Mouse (Mus musculus) myocyte (in vitro differentiated cells): Measurements from ENCODE around the gene Phka2. TPM values are rescaled to one million over a fixed set of nuclear protein-coding genes. Genes with fewer than 3 reads are reported as not detected.
A peak's percentile ranks its signal among the peaks of the same experiment; 100 is the strongest.

Experiments used
- H3K27me3 ChIP-seq: one replicate; pipeline ENCODE4 v1.6.1; 2011; ENCODE audit not compliant: control insufficient read depth, insufficient read depth, insufficient read length
- H3K36me3 ChIP-seq: one replicate; pipeline ENCODE4 v1.6.1; 2011; ENCODE audit not compliant: control insufficient read depth, insufficient read depth
- H3K4me2 ChIP-seq: one replicate; pipeline ENCODE4 v1.6.1; 2011; ENCODE audit warnings: low read depth, control low read depth
- H3K4me3 ChIP-seq: one replicate; pipeline ENCODE4 v1.5.1; 2011; ENCODE audit warnings: mild to moderate bottlenecking, control low read depth, moderate library complexity
- H3K79me2 ChIP-seq: one replicate; pipeline ENCODE4 v1.6.1; 2011; ENCODE audit not compliant: control insufficient read depth, insufficient read depth
- H3ac ChIP-seq: one replicate; pipeline ENCODE4 v1.6.1; 2011; ENCODE audit not compliant: control insufficient read depth, insufficient read length
- CEBPB ChIP-seq: IDR thresholded peaks from 2 replicates; pipeline ENCODE4 v1.6.1; 2011; ENCODE audit warnings: mild to moderate bottlenecking, moderate library complexity; ENCODE audit not compliant: poor library complexity, insufficient read depth, severe bottlenecking
- E2F4 ChIP-seq: IDR thresholded peaks from one replicate; pipeline ENCODE4 v1.6.1; 2011; ENCODE audit warnings: mild to moderate bottlenecking, control low read depth, moderate library complexity; ENCODE audit not compliant: insufficient read depth
- MAX ChIP-seq: IDR thresholded peaks from one replicate; pipeline ENCODE4 v1.6.1; 2011; ENCODE audit warnings: low read depth, mild to moderate bottlenecking, control low read depth
- MYOD1 ChIP-seq, 3 experiments: IDR thresholded peaks; one replicate each; pipeline ENCODE4 v1.6.1; 2011; ENCODE audit warnings: control low read depth in 2 of 3, low read depth in 2 of 3, mild to moderate bottlenecking in 2 of 3, moderate library complexity in 1 of 3; ENCODE audit not compliant: insufficient read length in 2 of 3, control insufficient read depth in 1 of 3
- MYOG ChIP-seq, 3 experiments: IDR thresholded peaks; one replicate each; pipeline ENCODE4 v1.6.1; 2011; ENCODE audit warnings: control low read depth in 2 of 3, low read depth in 2 of 3, mild to moderate bottlenecking in 2 of 3; ENCODE audit not compliant: insufficient read length in 2 of 3, control insufficient read depth in 1 of 3, insufficient read depth in 1 of 3
- POLR2A ChIP-seq: IDR thresholded peaks from one replicate; pipeline ENCODE4 v1.6.1; 2011; ENCODE audit warnings: low read depth, mild to moderate bottlenecking, control low read depth, moderate library complexity; ENCODE audit not compliant: insufficient read length
- POLR2AphosphoS2 ChIP-seq: IDR thresholded peaks from one replicate; pipeline ENCODE4 v1.6.1; 2011; ENCODE audit warnings: low read depth, control low read depth; ENCODE audit not compliant: insufficient read length
- REST ChIP-seq: IDR thresholded peaks from one replicate; pipeline ENCODE4 v1.6.1; 2011; ENCODE audit warnings: mild to moderate bottlenecking, control low read depth, moderate library complexity; ENCODE audit not compliant: insufficient read depth, insufficient read length
- SRF ChIP-seq: IDR thresholded peaks from one replicate; pipeline ENCODE4 v1.6.1; 2011; ENCODE audit warnings: low read depth; ENCODE audit not compliant: control insufficient read depth, insufficient read length
- TCF12 ChIP-seq: IDR thresholded peaks from one replicate; pipeline ENCODE4 v1.6.1; 2011; ENCODE audit warnings: mild to moderate bottlenecking, control low read depth; ENCODE audit not compliant: poor library complexity, insufficient read depth, severe bottlenecking
- TCF3 ChIP-seq: IDR thresholded peaks from one replicate; pipeline ENCODE4 v1.6.1; 2011; ENCODE audit warnings: low read depth, control low read depth; ENCODE audit not compliant: insufficient read length
- USF1 ChIP-seq: IDR thresholded peaks from one replicate; pipeline ENCODE4 v1.6.1; 2011; ENCODE audit warnings: low read depth, mild to moderate bottlenecking, control low read depth, moderate library complexity
- polyA plus RNA-seq: library from polyadenylated mRNA; unstranded; fragments of >200 nt; fragmentation: generic; extraction: Trizol; gene quantifications from one replicate; pipeline ENCODE4 v1.2.1, GENCODE M21; 2012; ENCODE audit warnings: missing spikeins

The Phka2 gene
- polyA plus RNA-seq, 1 experiment = 12.1 TPM

GRCm38 (mm10) chrX:160494921-160495320 lies 7.0 kb upstream of the Phka2 start:
- Histone ChIP-seq H3K4me3 (no peak overlapping the region), H3ac (no peak overlapping the region), H3K4me2 (peak overlapping the region; percentile 30), H3K79me2 (no peaks in the 10 kb centered on the region), H3K27me3 (no peaks in the 10 kb centered on the region), H3K36me3 (no peaks in the 10 kb centered on the region)
- no peak for TF ChIP-seq POLR2AphosphoS2
- peak; percentile 47 for TF ChIP-seq TCF3
- no peak for TF ChIP-seq MAX
- TF ChIP-seq TCF12 = peak; percentile 31
- no peak for TF ChIP-seq REST
- no peak for TF ChIP-seq USF1
- peak in 2 of 3 experiments; percentile 60 to 82 for TF ChIP-seq MYOD1 (IDR thresholded peaks at IDR 0.05; ENCODE audit: control insufficient read depth in 1 of 3, insufficient read length in 2 of 3, low read depth in 2 of 3)
- no peak for TF ChIP-seq E2F4
- TF ChIP-seq SRF = no peak
- peak; percentile 42 to 80 (median 42) for TF ChIP-seq MYOG (IDR thresholded peaks at IDR 0.05; ENCODE audit: control insufficient read depth in 1 of 3, insufficient read depth in 1 of 3, insufficient read length in 2 of 3, low read depth in 2 of 3)
- TF ChIP-seq CEBPB = no peak
- no peak for TF ChIP-seq POLR2A

GRCm38 (mm10) chrX:160496473-160496872 lies 5.5 kb upstream of the Phka2 start:
- H3K27me3 ChIP-seq = no peaks in the 10 kb centered on the region
- TF ChIP-seq CEBPB (no peak), TCF3 (no peak), TCF12 (no peak), POLR2AphosphoS2 (no peak), USF1 (no peak), MAX (no peak), MYOG (IDR thresholded peaks at IDR 0.05; ENCODE audit: control insufficient read depth in 1 of 3, insufficient read depth in 1 of 3, insufficient read length in 2 of 3, low read depth in 2 of 3) (no peak), E2F4 (no peak), REST (no peak), POLR2A (no peak)
- no peak overlapping the region for H3K4me2 ChIP-seq
- H3K79me2 ChIP-seq = no peaks in the 10 kb centered on the region
- H3K36me3 ChIP-seq = no peaks in the 10 kb centered on the region
- no peak overlapping the region for H3ac ChIP-seq
- H3K4me3 ChIP-seq = no peak overlapping the region

- Histone ChIP-seq H3K4me3 (peak overlapping the region; percentile 68), H3K4me2 (peak overlapping the region; percentile 65), H3K36me3 (no peaks in the 10 kb centered on the region), H3ac (no peak overlapping the region), H3K79me2 (peaks cover 3% of the 10 kb centered on the region), H3K27me3 (no peaks in the 10 kb centered on the region)
- TF ChIP-seq TCF3 (no peak), E2F4 (no peak), TCF12 (no peak), MAX (no peak), USF1 (no peak), CEBPB (no peak)
Observed at GRCm38 (mm10) chrX:160501095-160501494, 871 bp upstream of the Phka2 start.

GRCm38 (mm10) chrX:160501687-160502047 lies 299 bp upstream of the Phka2 start:
- Histone ChIP-seq H3ac (no peak overlapping the region), H3K27me3 (no peaks in the 10 kb centered on the region), H3K4me3 (peak overlapping the region; percentile 68), H3K36me3 (no peaks in the 10 kb centered on the region), H3K4me2 (peak overlapping the region; percentile 65), H3K79me2 (peaks cover 3% of the 10 kb centered on the region)
- TF ChIP-seq USF1 (no peak), TCF12 (no peak), MYOD1 (IDR thresholded peaks at IDR 0.05; ENCODE audit: control insufficient read depth in 1 of 3, insufficient read length in 2 of 3, low read depth in 2 of 3) (no peak), POLR2AphosphoS2 (no peak), CEBPB (no peak), SRF (no peak), E2F4 (no peak), TCF3 (no peak), MAX (no peak), POLR2A (no peak), REST (no peak), MYOG (IDR thresholded peaks at IDR 0.05; ENCODE audit: control insufficient read depth in 1 of 3, insufficient read depth in 1 of 3, insufficient read length in 2 of 3, low read depth in 2 of 3) (no peak)

GRCm38 (mm10) chrX:160509046-160509445 lies 7.1 kb downstream of the Phka2 start:
- Histone ChIP-seq H3K79me2 (peaks cover 3% of the 10 kb centered on the region), H3K27me3 (no peaks in the 10 kb centered on the region), H3K4me3 (no peak overlapping the region), H3K4me2 (peak overlapping the region; percentile 44), H3K36me3 (no peaks in the 10 kb centered on the region), H3ac (no peak overlapping the region)
- TF ChIP-seq MYOD1 (IDR thresholded peaks at IDR 0.05; ENCODE audit: control insufficient read depth in 1 of 3, insufficient read length in 2 of 3, low read depth in 2 of 3) (peak in 1 of 3 experiments; percentile 4), REST (no peak)
